Mouse (Mus musculus) 416B (cell line): ENCODE results near the gene Fmo2.

Source experiments
- DNase-seq: peaks from one replicate; pipeline ENCODE4 v3.0.0; 2011; ENCODE audit warnings: low read depth

Gene Fmo2

GRCm38 (mm10) chr1:162897838-162898811 is at the start of gene Fmo2:
TSS of gene Fmo2 (minus strand) at chr1:162898726.
- DNase-seq = no peak

DNA sequence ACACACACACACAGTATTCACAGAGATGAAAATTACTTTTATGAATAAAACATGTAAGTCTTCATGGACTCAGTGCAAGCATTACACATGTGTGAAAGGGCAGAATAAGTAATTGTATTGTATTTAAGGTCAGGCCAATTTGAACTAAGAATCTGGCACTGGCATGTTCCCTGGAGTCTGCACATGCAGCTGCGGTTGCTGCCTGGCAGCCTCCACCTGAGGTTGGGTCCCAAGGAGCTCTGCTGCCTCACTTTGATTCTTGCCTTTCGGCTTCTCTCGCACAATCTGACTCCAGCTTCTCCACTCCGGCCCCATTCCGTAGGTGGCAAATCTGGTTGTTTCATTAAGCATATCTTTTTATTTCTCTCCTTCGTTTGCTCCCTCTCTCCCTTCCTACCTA is 49.4 kb upstream of the Fmo2 start:
- DNase-seq = no peak

DNA sequence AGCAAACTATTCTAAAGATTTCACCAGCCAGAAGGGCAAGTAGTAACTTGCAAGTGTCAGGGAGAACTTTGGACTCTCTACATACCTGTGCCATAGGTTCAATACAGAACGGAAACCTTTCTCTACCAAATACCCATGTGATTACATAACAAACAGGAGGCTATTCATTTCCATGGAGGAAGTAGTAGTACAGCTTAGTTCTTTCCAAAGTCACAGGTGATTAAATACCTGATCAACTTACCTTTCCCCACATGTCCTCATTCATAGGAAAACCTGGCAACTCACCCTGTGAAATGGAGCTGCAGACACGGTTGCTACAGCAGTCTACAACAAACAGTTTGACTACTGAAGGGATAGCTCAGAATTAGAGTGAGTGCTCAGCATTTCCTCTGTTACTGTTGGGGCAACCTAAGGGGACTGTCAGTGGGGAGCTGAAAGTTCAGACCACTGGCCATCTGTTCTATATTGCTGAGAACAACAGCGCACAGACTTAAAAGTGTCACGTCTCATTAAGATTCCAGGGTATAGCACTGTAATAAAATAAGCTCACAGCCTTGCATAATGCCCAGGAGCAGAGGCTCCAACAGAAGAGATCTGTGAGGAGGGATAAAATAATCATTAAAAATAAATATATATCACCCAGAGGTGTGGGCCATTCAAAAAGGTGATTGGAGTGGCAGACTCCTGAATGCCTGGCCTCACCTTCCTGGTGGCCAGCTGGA is 48.5 kb upstream of the Fmo2 start:
- no peak for DNase-seq

- DNase-seq = peak; percentile 3
Measured at GRCm38 (mm10) chr1:162943700-162944099, 45.2 kb upstream of the Fmo2 start.

GRCm38 (mm10) chr1:162938696-162939351 is 40.3 kb upstream of the Fmo2 start:
- no peak for DNase-seq

DNA sequence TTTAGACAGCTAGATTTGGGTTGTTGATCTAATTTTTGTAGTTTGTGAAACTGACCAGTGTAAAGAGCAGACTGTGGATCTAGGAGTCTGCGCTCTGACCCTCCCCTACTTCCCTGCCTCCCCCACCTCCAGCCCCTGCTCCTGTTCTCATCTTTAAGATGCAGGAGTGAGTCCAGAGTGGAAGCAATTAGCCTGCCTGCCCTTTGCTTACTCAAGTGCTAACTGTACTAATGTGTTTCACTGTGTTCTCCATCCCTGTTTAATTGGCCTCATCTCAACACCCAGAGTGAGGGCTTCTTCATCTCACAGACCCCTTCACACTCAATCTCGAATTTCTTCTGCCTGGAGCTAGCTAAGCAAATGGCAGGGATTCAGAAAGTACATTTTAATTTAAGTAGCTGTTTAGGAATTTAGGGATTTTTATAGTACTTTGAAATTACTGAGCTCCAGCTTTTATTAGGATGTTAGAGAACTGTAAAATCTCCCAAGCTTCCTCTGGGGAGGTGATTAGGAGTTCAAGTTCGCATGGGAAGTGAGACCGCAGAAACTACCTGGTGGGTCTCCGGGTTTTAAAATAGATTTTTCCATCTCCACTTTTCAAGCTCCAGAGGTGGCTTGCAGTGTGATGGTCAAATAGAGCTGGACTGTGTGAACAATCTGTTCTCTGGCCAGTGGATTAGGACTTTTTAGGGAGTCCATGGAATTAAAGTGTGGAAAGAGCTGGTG is 39.6 kb upstream of the Fmo2 start:
- no peak for DNase-seq

DNA sequence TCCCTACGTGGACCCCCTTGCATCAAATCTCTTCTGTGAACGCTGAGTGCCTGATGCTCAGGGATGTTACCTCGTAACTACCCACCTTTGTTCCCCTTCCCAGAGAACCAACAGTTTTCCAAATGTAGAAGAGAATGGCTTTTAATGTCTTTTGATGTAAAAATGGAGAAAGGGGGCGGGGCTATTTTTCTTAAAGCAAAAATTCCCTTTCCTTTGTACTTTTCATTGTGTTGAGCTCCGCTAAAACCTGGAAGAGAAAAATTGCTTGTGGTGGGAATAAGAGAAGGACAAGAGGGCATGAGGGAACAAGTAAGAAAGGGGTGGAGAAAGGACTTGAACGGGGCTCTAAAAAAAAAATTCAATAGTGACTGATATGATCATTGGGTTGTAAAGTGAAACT is 38.9 kb upstream of the Fmo2 start, which contains the start of gene Fmo6:
TSS of gene Fmo6 (minus strand) at position 101 of the 400 bp plus-strand sequence.
- no peak for DNase-seq

- DNase-seq = no peak
Measured at GRCm38 (mm10) chr1:162934374-162935012, 36.0 kb upstream of the Fmo2 start.

GRCm38 (mm10) chr1:162932386-162932785 is 33.9 kb upstream of the Fmo2 start:
- DNase-seq = no peak

GRCm38 (mm10) chr1:162931880-162932279 is 33.4 kb upstream of the Fmo2 start:
- DNase-seq = no peak

- no peak for DNase-seq
Measured at GRCm38 (mm10) chr1:162931310-162931875, 32.9 kb upstream of the Fmo2 start.

GRCm38 (mm10) chr1:162930631-162931030 is 32.1 kb upstream of the Fmo2 start:
- no peak for DNase-seq

DNA sequence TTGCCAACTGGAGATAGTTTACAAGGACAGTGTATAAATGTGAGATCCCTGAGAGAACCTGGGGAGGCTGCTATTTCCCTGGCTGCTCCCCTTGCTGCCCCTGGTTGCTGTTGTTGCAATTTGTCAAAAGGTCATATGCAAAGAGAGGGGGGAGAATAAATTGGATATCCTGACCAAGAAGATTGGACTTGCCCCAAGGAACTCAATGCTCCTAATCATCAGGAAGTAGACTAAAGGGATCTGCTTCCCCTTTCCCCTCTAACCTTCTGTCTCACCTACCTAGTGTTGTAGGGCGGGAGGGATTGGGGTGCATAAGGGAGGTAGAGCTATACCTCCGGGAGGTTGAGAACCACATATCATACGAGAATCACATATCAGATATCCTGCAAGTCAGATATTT is 30.6 kb upstream of the Fmo2 start:
- no peak for DNase-seq

GRCm38 (mm10) chr1:162925121-162925520 is 26.6 kb upstream of the Fmo2 start:
- DNase-seq = no peak

DNA sequence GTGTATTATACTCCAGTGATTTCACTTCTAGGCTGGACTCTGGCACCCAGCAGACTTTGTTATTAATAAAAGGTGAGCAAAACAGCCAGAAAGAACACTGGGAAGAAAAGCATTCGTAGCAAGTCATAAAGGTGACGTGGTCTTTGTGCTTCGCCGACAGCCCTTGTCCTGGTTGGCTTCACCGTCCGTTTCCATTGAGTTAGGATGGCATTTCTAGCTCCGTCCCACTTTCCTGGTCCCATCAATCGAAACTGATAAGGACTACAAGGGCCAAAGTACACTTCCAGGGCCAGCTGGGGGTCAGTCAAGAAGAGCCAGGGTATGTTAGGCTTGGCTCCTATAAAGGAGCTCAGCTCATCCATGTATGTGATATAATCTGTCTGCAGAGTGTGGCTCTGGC is 18.1 kb upstream of the Fmo2 start:
- DNase-seq = no peak

GRCm38 (mm10) chr1:162914932-162915556 is 16.5 kb upstream of the Fmo2 start:
- DNase-seq = no peak

GRCm38 (mm10) chr1:162912085-162912484 is 13.6 kb upstream of the Fmo2 start:
- DNase-seq = no peak

DNA sequence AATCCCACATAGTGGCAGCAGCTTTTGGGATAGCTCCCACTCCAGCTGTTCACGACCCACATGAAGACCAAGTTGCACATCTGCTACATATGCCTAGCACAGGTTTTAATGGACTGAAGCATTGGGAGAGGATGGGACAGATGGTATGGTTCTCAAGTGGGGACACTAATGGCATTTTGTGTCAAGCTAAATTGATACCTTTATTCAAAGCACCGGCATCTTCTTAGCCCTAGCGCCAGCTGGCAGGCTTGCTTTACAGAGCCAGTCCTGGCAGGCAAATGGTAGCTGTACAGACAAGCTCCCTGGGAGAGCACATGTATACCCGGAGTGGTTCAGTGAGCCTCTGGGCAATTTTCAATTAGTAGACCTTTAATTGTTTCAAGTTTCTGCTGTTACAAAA is 3.4 kb upstream of the Fmo2 start:
- DNase-seq = no peak

DNA sequence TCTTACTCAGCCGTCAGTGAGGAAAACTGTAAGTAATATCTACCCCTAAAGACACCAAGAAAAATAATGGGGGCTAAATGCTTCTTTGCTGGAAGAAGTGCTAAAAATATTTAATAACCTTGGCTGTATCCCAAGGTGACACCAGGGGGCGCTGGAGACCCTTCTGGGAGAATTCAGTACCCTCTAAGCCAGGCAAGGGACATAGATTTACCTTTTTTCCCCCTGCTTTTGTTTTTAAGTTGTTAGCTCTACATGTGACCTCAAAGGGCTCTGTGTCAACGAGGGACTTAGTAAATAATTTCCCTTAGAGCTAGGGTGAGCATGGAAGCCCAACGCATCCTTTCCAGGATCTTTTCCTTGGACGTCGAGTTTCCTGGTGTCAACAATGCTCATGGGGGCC is 2.6 kb downstream of the Fmo2 start:
- DNase-seq = peak; percentile 50

GRCm38 (mm10) chr1:162893014-162893413 is 5.5 kb downstream of the Fmo2 start:
- DNase-seq = no peak
